Mouse (Mus musculus) liver (tissue): ENCODE data around the gene Mmp12.
"Not testable (repeated sequence)": the region's sequence is repeated elsewhere in the genome, so short reads cannot be mapped to it uniquely, and the experiment has no call there.

Experiments
- DNase-seq: peaks from one replicate; pipeline ENCODE4 v3.0.0-alpha.2; 2020; ENCODE audit warnings: mixed read lengths

The Mmp12 gene

GRCm38 (mm10) chr9:7344107-7344506, at the start of gene Mmp12:
Gene Mmp12 (plus strand): TSS chr9:7344381.
- DNase-seq, result no peak

- no peak for DNase-seq
These were observed 12.3 kb upstream of the Mmp12 start for GRCm38 (mm10) chr9:7331847-7332246.

DNA sequence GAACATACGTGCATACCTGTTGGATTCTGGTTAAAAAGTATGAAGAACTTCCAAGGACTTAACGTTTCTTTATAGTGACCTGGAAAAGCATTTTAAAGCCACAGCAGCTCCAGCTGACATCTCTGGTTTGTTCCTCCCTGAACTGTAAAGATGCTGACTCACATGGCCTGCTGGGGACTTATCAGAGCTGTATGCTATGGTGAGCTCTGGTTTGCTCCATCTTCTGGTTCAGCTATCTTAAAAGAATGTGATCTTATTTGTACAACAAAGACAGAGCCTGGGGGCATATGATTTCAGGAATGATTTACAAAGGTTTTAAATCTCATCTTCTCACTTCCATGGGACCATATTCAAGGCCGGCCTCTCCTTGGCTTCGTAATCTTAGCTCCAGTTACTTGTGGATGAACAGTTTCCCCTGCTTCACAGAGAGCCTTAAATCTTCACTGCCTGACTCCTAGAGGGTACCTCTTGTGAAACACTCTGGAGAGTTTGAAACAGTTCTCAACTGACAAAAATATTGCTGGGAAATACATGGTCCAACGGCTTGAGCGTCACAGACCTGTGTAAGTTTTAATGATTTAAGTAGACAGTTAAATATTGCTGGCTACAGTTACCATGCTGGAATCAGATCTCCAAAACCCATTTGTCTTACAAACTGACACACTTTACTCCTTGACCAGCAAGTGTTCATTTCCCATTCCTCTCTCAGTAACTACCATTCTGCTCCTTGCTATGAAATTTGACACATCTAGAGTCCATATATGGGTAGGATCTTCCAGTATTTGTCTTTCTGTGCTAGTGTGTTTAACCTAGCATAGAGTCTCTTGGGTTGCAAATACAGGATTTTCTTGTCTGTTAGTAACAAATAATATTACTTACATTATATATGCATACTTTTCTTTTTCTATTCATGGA, 8.2 kb upstream of the Mmp12 start:
- no peak for DNase-seq

DNA sequence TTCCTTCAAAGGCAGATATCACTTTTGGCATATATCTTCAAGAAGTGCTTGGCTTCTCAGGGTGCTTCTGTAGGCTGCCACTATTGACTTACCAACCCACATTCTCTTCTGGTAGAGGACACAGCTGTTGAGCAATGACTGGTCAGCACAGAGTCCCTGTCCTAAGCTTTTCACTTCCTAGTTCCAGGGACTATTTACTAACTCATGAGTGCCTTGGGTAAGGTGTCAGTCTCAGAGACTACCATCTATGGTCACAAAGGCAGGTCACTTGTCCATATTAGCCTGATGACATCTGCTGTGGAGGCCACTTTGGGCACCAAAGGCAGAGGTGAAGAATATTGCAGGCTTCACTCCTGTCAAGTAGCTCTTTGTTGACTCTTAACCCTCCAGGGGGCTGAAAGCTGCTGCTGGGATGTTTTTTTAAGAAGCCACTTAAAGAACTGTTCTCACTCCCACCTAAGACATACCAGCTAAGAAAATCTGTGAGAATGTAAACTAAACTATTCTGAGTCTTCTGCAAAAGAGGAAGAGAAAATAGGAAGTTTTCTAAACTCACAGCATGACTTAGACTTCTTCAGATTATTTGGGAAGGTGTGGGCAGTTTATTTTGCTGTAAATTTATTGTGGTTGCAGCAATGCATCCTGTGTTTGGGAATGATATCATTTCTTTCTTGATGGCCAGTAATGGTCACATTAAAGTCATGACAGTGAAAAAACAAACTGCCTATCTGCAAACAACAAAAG, 7.3 kb upstream of the Mmp12 start:
- no peak for DNase-seq

- no peak for DNase-seq
These were observed 1.3 kb downstream of the Mmp12 start for GRCm38 (mm10) chr9:7345513-7345912.

GRCm38 (mm10) chr9:7354535-7354934, 10.4 kb downstream of the Mmp12 start:
- no peak for DNase-seq

GRCm38 (mm10) chr9:7387947-7388346, 43.8 kb downstream of the Mmp12 start, which contains the start of gene Mmp1b:
Gene Mmp1b (minus strand): TSS chr9:7388047.
- no peak for DNase-seq

DNA sequence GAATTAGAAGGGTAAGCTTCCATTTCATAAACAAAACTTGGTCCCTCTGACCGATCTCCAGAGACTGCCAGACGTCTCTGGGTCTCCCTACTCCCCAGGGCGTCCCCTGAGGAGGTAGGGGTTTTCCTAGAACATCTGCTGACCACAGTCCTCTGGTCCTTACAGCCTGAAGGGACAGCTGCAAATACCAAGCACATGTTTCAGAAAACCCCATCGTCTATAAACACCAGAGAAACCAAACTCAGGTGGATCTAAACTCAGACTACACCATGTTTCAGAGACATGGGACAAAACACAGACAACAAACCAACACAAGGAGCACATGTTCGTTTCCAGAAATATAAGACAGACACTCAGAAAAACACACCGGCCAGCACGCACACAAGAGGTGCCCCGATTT, 52.4 kb downstream of the Mmp12 start:
- DNase-seq, result not testable (repeated sequence)
